Mouse (Mus musculus) myocyte (in vitro differentiated cells): ENCODE data around the gene Csmd2. TPM values are rescaled to one million over a fixed set of nuclear protein-coding genes. Genes with fewer than 3 reads are reported as not detected.

Experiments used
- H3K27me3 ChIP-seq: one replicate; pipeline ENCODE4 v1.6.1; 2011; ENCODE audit not compliant: control insufficient read depth, insufficient read depth, insufficient read length
- H3K36me3 ChIP-seq: one replicate; pipeline ENCODE4 v1.6.1; 2011; ENCODE audit not compliant: control insufficient read depth, insufficient read depth
- H3K4me2 ChIP-seq: one replicate; pipeline ENCODE4 v1.6.1; 2011; ENCODE audit warnings: low read depth, control low read depth
- H3K4me3 ChIP-seq: one replicate; pipeline ENCODE4 v1.5.1; 2011; ENCODE audit warnings: mild to moderate bottlenecking, control low read depth, moderate library complexity
- H3K79me2 ChIP-seq: one replicate; pipeline ENCODE4 v1.6.1; 2011; ENCODE audit not compliant: control insufficient read depth, insufficient read depth
- H3ac ChIP-seq: one replicate; pipeline ENCODE4 v1.6.1; 2011; ENCODE audit not compliant: control insufficient read depth, insufficient read length
- CEBPB ChIP-seq: IDR thresholded peaks from 2 replicates; pipeline ENCODE4 v1.6.1; 2011; ENCODE audit warnings: mild to moderate bottlenecking, moderate library complexity; ENCODE audit not compliant: poor library complexity, insufficient read depth, severe bottlenecking
- E2F4 ChIP-seq: IDR thresholded peaks from one replicate; pipeline ENCODE4 v1.6.1; 2011; ENCODE audit warnings: mild to moderate bottlenecking, control low read depth, moderate library complexity; ENCODE audit not compliant: insufficient read depth
- MAX ChIP-seq: IDR thresholded peaks from one replicate; pipeline ENCODE4 v1.6.1; 2011; ENCODE audit warnings: low read depth, mild to moderate bottlenecking, control low read depth
- MYOD1 ChIP-seq, 3 experiments: IDR thresholded peaks; one replicate each; pipeline ENCODE4 v1.6.1; 2011; ENCODE audit warnings: control low read depth in 2 of 3, low read depth in 2 of 3, mild to moderate bottlenecking in 2 of 3, moderate library complexity in 1 of 3; ENCODE audit not compliant: insufficient read length in 2 of 3, control insufficient read depth in 1 of 3
- MYOG ChIP-seq, 3 experiments: IDR thresholded peaks; one replicate each; pipeline ENCODE4 v1.6.1; 2011; ENCODE audit warnings: control low read depth in 2 of 3, low read depth in 2 of 3, mild to moderate bottlenecking in 2 of 3; ENCODE audit not compliant: insufficient read length in 2 of 3, control insufficient read depth in 1 of 3, insufficient read depth in 1 of 3
- POLR2A ChIP-seq: IDR thresholded peaks from one replicate; pipeline ENCODE4 v1.6.1; 2011; ENCODE audit warnings: low read depth, mild to moderate bottlenecking, control low read depth, moderate library complexity; ENCODE audit not compliant: insufficient read length
- POLR2AphosphoS2 ChIP-seq: IDR thresholded peaks from one replicate; pipeline ENCODE4 v1.6.1; 2011; ENCODE audit warnings: low read depth, control low read depth; ENCODE audit not compliant: insufficient read length
- REST ChIP-seq: IDR thresholded peaks from one replicate; pipeline ENCODE4 v1.6.1; 2011; ENCODE audit warnings: mild to moderate bottlenecking, control low read depth, moderate library complexity; ENCODE audit not compliant: insufficient read depth, insufficient read length
- SRF ChIP-seq: IDR thresholded peaks from one replicate; pipeline ENCODE4 v1.6.1; 2011; ENCODE audit warnings: low read depth; ENCODE audit not compliant: control insufficient read depth, insufficient read length
- TCF12 ChIP-seq: IDR thresholded peaks from one replicate; pipeline ENCODE4 v1.6.1; 2011; ENCODE audit warnings: mild to moderate bottlenecking, control low read depth; ENCODE audit not compliant: poor library complexity, insufficient read depth, severe bottlenecking
- TCF3 ChIP-seq: IDR thresholded peaks from one replicate; pipeline ENCODE4 v1.6.1; 2011; ENCODE audit warnings: low read depth, control low read depth; ENCODE audit not compliant: insufficient read length
- USF1 ChIP-seq: IDR thresholded peaks from one replicate; pipeline ENCODE4 v1.6.1; 2011; ENCODE audit warnings: low read depth, mild to moderate bottlenecking, control low read depth, moderate library complexity
- polyA plus RNA-seq: library from polyadenylated mRNA; unstranded; fragments of >200 nt; fragmentation: generic; extraction: Trizol; gene quantifications from one replicate; pipeline ENCODE4 v1.2.1, GENCODE M21; 2012; ENCODE audit warnings: missing spikeins

Gene Csmd2
- polyA plus RNA-seq, 1 experiment, result not detected

GRCm38 (mm10) chr4:128264491-128264890 lies 276.8 kb downstream of the Csmd2 start:
- H3K36me3 ChIP-seq, result no peaks in the 10 kb centered on the region
- H3ac ChIP-seq, result no peak overlapping the region
- H3K79me2 ChIP-seq, result no peaks in the 10 kb centered on the region
- TF ChIP-seq TCF3 (no peak), USF1 (no peak), POLR2AphosphoS2 (no peak), REST (no peak), POLR2A (no peak), MYOD1 (IDR thresholded peaks at IDR 0.05; ENCODE audit: control insufficient read depth in 1 of 3, insufficient read length in 2 of 3, low read depth in 2 of 3) (no peak), MYOG (IDR thresholded peaks at IDR 0.05; ENCODE audit: control insufficient read depth in 1 of 3, insufficient read depth in 1 of 3, insufficient read length in 2 of 3, low read depth in 2 of 3) (no peak), E2F4 (no peak), MAX (no peak), SRF (no peak), TCF12 (no peak), CEBPB (no peak)
- no peak overlapping the region for H3K4me2 ChIP-seq
- H3K27me3 ChIP-seq, result no peaks in the 10 kb centered on the region
- H3K4me3 ChIP-seq, result no peak overlapping the region

GRCm38 (mm10) chr4:128265341-128265740 lies 277.7 kb downstream of the Csmd2 start:
- H3K27me3 ChIP-seq, result no peaks in the 10 kb centered on the region
- H3K36me3 ChIP-seq, result no peaks in the 10 kb centered on the region
- no peak for TF ChIP-seq CEBPB
- TF ChIP-seq USF1, result no peak
- no peak for TF ChIP-seq POLR2A
- TF ChIP-seq POLR2AphosphoS2, result no peak
- TF ChIP-seq MYOD1 (IDR thresholded peaks at IDR 0.05; ENCODE audit: control insufficient read depth in 1 of 3, insufficient read length in 2 of 3, low read depth in 2 of 3), result no peak
- no peak overlapping the region for H3K4me2 ChIP-seq
- H3ac ChIP-seq, result no peak overlapping the region
- no peaks in the 10 kb centered on the region for H3K79me2 ChIP-seq
- no peak overlapping the region for H3K4me3 ChIP-seq

GRCm38 (mm10) chr4:128269261-128269875 lies 281.7 kb downstream of the Csmd2 start:
- Histone ChIP-seq H3K4me3 (no peak overlapping the region), H3K79me2 (no peaks in the 10 kb centered on the region), H3ac (no peak overlapping the region), H3K27me3 (no peaks in the 10 kb centered on the region), H3K36me3 (no peaks in the 10 kb centered on the region), H3K4me2 (no peak overlapping the region)
- TF ChIP-seq USF1 (no peak), MAX (no peak), MYOD1 (IDR thresholded peaks at IDR 0.05; ENCODE audit: control insufficient read depth in 1 of 3, insufficient read length in 2 of 3, low read depth in 2 of 3) (no peak), E2F4 (no peak), CEBPB (no peak), MYOG (IDR thresholded peaks at IDR 0.05; ENCODE audit: control insufficient read depth in 1 of 3, insufficient read depth in 1 of 3, insufficient read length in 2 of 3, low read depth in 2 of 3) (no peak), POLR2A (no peak), SRF (no peak), TCF3 (no peak), REST (no peak), POLR2AphosphoS2 (no peak), TCF12 (no peak)

GRCm38 (mm10) chr4:128270177-128270576 lies 282.5 kb downstream of the Csmd2 start:
- Histone ChIP-seq H3K79me2 (no peaks in the 10 kb centered on the region), H3ac (no peak overlapping the region), H3K27me3 (no peaks in the 10 kb centered on the region), H3K4me3 (no peak overlapping the region), H3K4me2 (no peak overlapping the region), H3K36me3 (no peaks in the 10 kb centered on the region)
- no peak for TF ChIP-seq POLR2AphosphoS2

- TF ChIP-seq SRF, result no peak
- TF ChIP-seq REST, result no peak
- no peak for TF ChIP-seq POLR2AphosphoS2
- TF ChIP-seq MYOG (IDR thresholded peaks at IDR 0.05; ENCODE audit: control insufficient read depth in 1 of 3, insufficient read depth in 1 of 3, insufficient read length in 2 of 3, low read depth in 2 of 3), result no peak
- no peak for TF ChIP-seq TCF12
- TF ChIP-seq E2F4, result no peak
- TF ChIP-seq MYOD1 (IDR thresholded peaks at IDR 0.05; ENCODE audit: control insufficient read depth in 1 of 3, insufficient read length in 2 of 3, low read depth in 2 of 3), result no peak
- no peak for TF ChIP-seq CEBPB
- TF ChIP-seq MAX, result no peak
- TF ChIP-seq TCF3, result no peak
- TF ChIP-seq POLR2A, result no peak
- no peak for TF ChIP-seq USF1
- Histone ChIP-seq H3K4me3 (no peak overlapping the region), H3K4me2 (no peak overlapping the region), H3K27me3 (no peaks in the 10 kb centered on the region), H3K36me3 (no peaks in the 10 kb centered on the region), H3ac (no peak overlapping the region), H3K79me2 (no peaks in the 10 kb centered on the region)
Measured at GRCm38 (mm10) chr4:128270931-128271330, 283.3 kb downstream of the Csmd2 start.
